Mouse (Mus musculus) CH12.LX (cell line): ENCODE results near the gene Tusc2. TPM values are rescaled to one million over a fixed set of nuclear protein-coding genes. Genes with fewer than 3 reads are reported as not detected.

Experiments used
- DNase-seq: peaks from one replicate; pipeline ENCODE4 v3.0.0-alpha.2; 2013; ENCODE audit errors: extremely low read depth
- H3K27ac ChIP-seq: 2 replicates; pipeline ENCODE4 v1.5.1; 2012; ENCODE audit warnings: low read depth, mild to moderate bottlenecking, control low read depth, moderate library complexity; ENCODE audit not compliant: insufficient read depth
- H3K27me3 ChIP-seq: replicated peaks from 2 replicates; pipeline ENCODE3; 2012; ENCODE audit warnings: inconsistent platforms
- H3K36me3 ChIP-seq, 2 experiments: replicated peaks in 1 of 2; 2 replicates each; pipeline versions ENCODE3 to v1.6.1; 2012; ENCODE audit warnings: inconsistent platforms in 1 of 2, low read length in 1 of 2, mild to moderate bottlenecking in 1 of 2, mixed read lengths in 1 of 2, moderate library complexity in 1 of 2; ENCODE audit not compliant: control insufficient read depth in 1 of 2, insufficient read depth in 1 of 2
- H3K4me1 ChIP-seq, 2 experiments: 2 replicates each; pipeline ENCODE4 v1.6.1; 2012; ENCODE audit warnings: inconsistent platforms in 1 of 2, moderate library complexity in 1 of 2; ENCODE audit not compliant: insufficient read depth in 2 of 2, control insufficient read depth in 1 of 2
- H3K4me2 ChIP-seq: 2 replicates; pipeline ENCODE4 v1.6.1; 2012; ENCODE audit warnings: low read depth, mild to moderate bottlenecking, control low read depth; ENCODE audit not compliant: poor library complexity, insufficient read depth, severe bottlenecking
- H3K4me3 ChIP-seq, 3 experiments: fragments of 150-350 bp in 1 of 3; sonication (generic) in 1 of 3; replicated peaks in 1 of 3; 2 replicates each; pipeline versions ENCODE3 to v1.5.1; 2011 to 2012; ENCODE audit warnings: low read depth in 2 of 3, low read length in 2 of 3, mild to moderate bottlenecking in 2 of 3, moderate library complexity in 2 of 3, control low read depth in 1 of 3, improper control_type of control experiment in 1 of 3, inconsistent platforms in 1 of 3, mixed read lengths in 1 of 3; ENCODE audit not compliant: poor library complexity in 1 of 3
- H3K79me2 ChIP-seq: replicated peaks from 2 replicates; pipeline ENCODE4 v1.6.1; 2012; ENCODE audit warnings: mild to moderate bottlenecking, moderate library complexity; ENCODE audit not compliant: control insufficient read depth, poor library complexity, insufficient read depth, severe bottlenecking; ENCODE audit errors: extremely low read depth
- H3K9ac ChIP-seq: 2 replicates; pipeline ENCODE4 v1.6.1; 2012; ENCODE audit warnings: low read depth, mild to moderate bottlenecking, control low read depth, moderate library complexity; ENCODE audit not compliant: insufficient read depth
- H3K9me3 ChIP-seq: replicated peaks from 2 replicates; pipeline ENCODE3; 2012; ENCODE audit warnings: low read length, inconsistent platforms, mixed read lengths
- BHLHE40 ChIP-seq: IDR thresholded peaks from 2 replicates; pipeline ENCODE4 v1.6.1; 2011; ENCODE audit warnings: mild to moderate bottlenecking, low read depth, low read length, improper control_type of control experiment
- CHD1 ChIP-seq: IDR thresholded peaks from 2 replicates; pipeline ENCODE4 v1.6.1; 2012; ENCODE audit warnings: low read depth, low read length, improper control_type of control experiment, inconsistent platforms
- CTCF ChIP-seq, 2 experiments: IDR thresholded peaks in 1 of 2; conservative IDR thresholded peaks in 1 of 2; 2 replicates each; pipeline ENCODE4 v1.5.1; 2011 to 2012; ENCODE audit warnings: low read depth in 2 of 2, low read length in 2 of 2, improper control_type of control experiment in 1 of 2, inconsistent platforms in 1 of 2, mild to moderate bottlenecking in 1 of 2, moderate library complexity in 1 of 2
- E2F4 ChIP-seq: IDR thresholded peaks from 2 replicates; pipeline ENCODE4 v1.6.1; 2011; ENCODE audit warnings: low read depth, low read length, improper control_type of control experiment; ENCODE audit not compliant: insufficient replicate concordance
- GABPA ChIP-seq: IDR thresholded peaks from 2 replicates; pipeline ENCODE4 v1.6.1; 2012; ENCODE audit warnings: low read depth, low read length, improper control_type of control experiment, inconsistent platforms; ENCODE audit not compliant: insufficient replicate concordance
- JUND ChIP-seq: conservative IDR thresholded peaks from 2 replicates; pipeline ENCODE4 v1.6.1; 2011; ENCODE audit warnings: low read depth, low read length, improper control_type of control experiment
- KAT2A ChIP-seq: IDR thresholded peaks from 2 replicates; pipeline ENCODE4 v1.6.1; 2012; ENCODE audit warnings: low read length, improper control_type of control experiment, inconsistent platforms; ENCODE audit not compliant: insufficient replicate concordance
- MAX ChIP-seq: IDR thresholded peaks from 2 replicates; pipeline ENCODE4 v1.6.1; 2011; ENCODE audit warnings: low read length, improper control_type of control experiment
- MAZ ChIP-seq: IDR thresholded peaks from 2 replicates; pipeline ENCODE4 v1.6.1; 2012; ENCODE audit warnings: low read depth, mild to moderate bottlenecking, inconsistent platforms, low read length, improper control_type of control experiment, moderate library complexity
- MXI1 ChIP-seq: IDR thresholded peaks from 2 replicates; pipeline ENCODE4 v1.6.1; 2011; ENCODE audit warnings: mild to moderate bottlenecking, low read depth, low read length, improper control_type of control experiment
- RCOR1 ChIP-seq: conservative IDR thresholded peaks from 2 replicates; pipeline ENCODE4 v1.6.1; 2012; ENCODE audit warnings: low read depth, mild to moderate bottlenecking, inconsistent platforms, low read length, improper control_type of control experiment
- SIN3A ChIP-seq: IDR thresholded peaks from 2 replicates; pipeline ENCODE4 v1.6.1; 2012; ENCODE audit warnings: low read length, improper control_type of control experiment, inconsistent platforms
- SMC3 ChIP-seq: IDR thresholded peaks from 2 replicates; pipeline ENCODE4 v1.6.1; 2011; ENCODE audit warnings: low read depth, low read length, improper control_type of control experiment
- TCF12 ChIP-seq: IDR thresholded peaks from 2 replicates; pipeline ENCODE4 v1.6.1; 2014; ENCODE audit warnings: low read depth, mild to moderate bottlenecking, inconsistent platforms, low read length, improper control_type of control experiment
- UBTF ChIP-seq: IDR thresholded peaks from 2 replicates; pipeline ENCODE4 v1.6.1; 2012; ENCODE audit warnings: low read depth, mild to moderate bottlenecking, inconsistent platforms, low read length, improper control_type of control experiment, moderate library complexity
- USF2 ChIP-seq: conservative IDR thresholded peaks from 2 replicates; pipeline ENCODE4 v1.6.1; 2011; ENCODE audit warnings: low read depth, low read length, improper control_type of control experiment
- ZC3H11A ChIP-seq: IDR thresholded peaks from 2 replicates; pipeline ENCODE4 v1.6.1; 2012; ENCODE audit warnings: low read depth, mild to moderate bottlenecking, inconsistent platforms, low read length, improper control_type of control experiment
- dilution Hi-C: fragments of 300-500 bp; cut with MboI; formaldehyde crosslinking; loops from 2 replicates; pipeline ENCODE4 v1.14.3; 2020; ENCODE audit warnings: low sequenced_read_pairs; ENCODE audit not compliant: extremely low pct_unique_long_range_greater_than_20kb, extremely low pct_ligation_motif_present
- in situ Hi-C: fragments of 300-500 bp; cut with MboI; formaldehyde crosslinking; loops from 3 replicates; pipeline ENCODE4 v1.14.3; 2019; ENCODE audit warnings: low sequenced_read_pairs, low pct_ligation_motif_present, low pct_unique_long_range_greater_than_20kb, mixed read lengths
- polyA plus RNA-seq: library from polyadenylated mRNA; unstranded; fragments of >175 nt; gene quantifications from 2 replicates; pipeline ENCODE4 v1.2.1, GENCODE M21; 2012; ENCODE audit warnings: low read depth; ENCODE audit not compliant: insufficient read length
- total RNA-seq, 2 experiments: library from RNA; depleted of rRNA; stranded (reverse); fragments of 300-350 nt in 1 of 2; fragments of >200 nt in 1 of 2; gene quantifications; 2 replicates each; pipeline ENCODE4 v1.2.3; 2012 to 2014

Gene Tusc2
- total and polyA plus RNA-seq, 3 experiments: 23.0 to 39.2 (median 33.3) TPM

- no peaks in the 10 kb centered on the region for H3K79me2 ChIP-seq
- in situ Hi-C loops: no loop called here
- TF ChIP-seq TCF12 (no peak), KAT2A (no peak), MAX (no peak), ZC3H11A (no peak), GABPA (no peak), CTCF (conservative IDR thresholded peaks at IDR 0.05 in 1 of 2, IDR thresholded peaks at IDR 0.05 in 1 of 2; ENCODE audit: low read depth in 2 of 2, low read length in 2 of 2) (no peak), E2F4 (no peak), MXI1 (no peak), SMC3 (no peak), JUND (no peak), UBTF (no peak), USF2 (no peak)
- TF ChIP-seq, all 38 proteins: peak for 0
- DNase-seq: peak; percentile 53
- Histone ChIP-seq H3K4me3 (no peak within 1 kb of the TSS), H3K4me2 (no peak within 1 kb of the TSS), H3K27ac (no peak within 1 kb of the TSS), H3K36me3 (peaks cover 14 to 25% of the 10 kb centered on the region in 2 experiments), H3K27me3 (no peaks in the 10 kb centered on the region), H3K9me3 (no peaks in the 10 kb centered on the region), H3K4me1 (peaks cover 14 to 33% of the 10 kb centered on the region in 2 experiments), H3K9ac (no peak within 1 kb of the TSS)
- dilution Hi-C loops: no loop called here
Measured at GRCm38 (mm10) chr9:107576357-107577107, 13.5 kb downstream of the Tusc2 start, which contains the start of gene Hyal1. Gene Hyal1 (plus strand): TSS chr9:107576927.

GRCm38 (mm10) chr9:107577871-107578270 is 14.8 kb downstream of the Tusc2 start:
- no peak overlapping the region for H3K4me2 ChIP-seq
- no peak overlapping the region for H3K27ac ChIP-seq
- DNase-seq: no peak
- dilution Hi-C loops: no loop called here
- no peaks in the 10 kb centered on the region for H3K27me3 ChIP-seq
- H3K4me3 ChIP-seq: no peak overlapping the region
- no peak overlapping the region for H3K9ac ChIP-seq
- no peaks in the 10 kb centered on the region for H3K9me3 ChIP-seq
- in situ Hi-C loops: no loop called here
- no peak for TF ChIP-seq CHD1
- no peak for TF ChIP-seq JUND
- TF ChIP-seq MAZ: no peak
- no peak for TF ChIP-seq SIN3A
- no peak for TF ChIP-seq BHLHE40
- TF ChIP-seq MXI1: no peak
- TF ChIP-seq RCOR1: no peak
- TF ChIP-seq MAX: no peak
- TF ChIP-seq ZC3H11A: no peak
- TF ChIP-seq SMC3: no peak
- TF ChIP-seq KAT2A: no peak
- peaks cover 7 to 18% of the 10 kb centered on the region in 2 experiments for H3K36me3 ChIP-seq
- H3K4me1 ChIP-seq: peaks cover 17 to 43% of the 10 kb centered on the region in 2 experiments
- no peaks in the 10 kb centered on the region for H3K79me2 ChIP-seq
